Mouse (Mus musculus) urinary bladder, postnatal 14 days (tissue): Measurements from ENCODE around the gene Krt82.

ENCODE experiments used
- DNase-seq: peaks from one replicate; pipeline ENCODE4 v3.0.0; 2021; ENCODE audit warnings: low spot score

The Krt82 gene

GRCm38 (mm10) chr15:101550567-101550966, at the start of gene Krt82:
Krt82 (minus strand) TSS chr15:101550667.
- DNase-seq: no peak

- DNase-seq: no peak
Observed at GRCm38 (mm10) chr15:101599123-101599522, 48.7 kb upstream of the Krt82 start.

- DNase-seq: no peak
Observed at GRCm38 (mm10) chr15:101588216-101588615, 37.7 kb upstream of the Krt82 start.

- no peak for DNase-seq
Observed at GRCm38 (mm10) chr15:101584456-101584855, 34.0 kb upstream of the Krt82 start.

GRCm38 (mm10) chr15:101583211-101583965, 32.9 kb upstream of the Krt82 start:
- DNase-seq: no peak

GRCm38 (mm10) chr15:101581701-101582100, 31.2 kb upstream of the Krt82 start:
- no peak for DNase-seq

- no peak for DNase-seq
Observed at GRCm38 (mm10) chr15:101575506-101575905, 25.0 kb upstream of the Krt82 start.

GRCm38 (mm10) chr15:101573796-101574345, 23.4 kb upstream of the Krt82 start, which contains the start of gene Krt75:
Krt75 (minus strand) TSS chr15:101573904.
- no peak for DNase-seq

- peak; percentile 26 for DNase-seq
Observed at GRCm38 (mm10) chr15:101567780-101568179, 17.3 kb upstream of the Krt82 start.

- DNase-seq: no peak
Observed at GRCm38 (mm10) chr15:101562850-101563249, 12.4 kb upstream of the Krt82 start, which contains the start of gene Krt90. Krt90 (minus strand) TSS chr15:101562950.

- no peak for DNase-seq
Observed at GRCm38 (mm10) chr15:101558034-101558646, 7.7 kb upstream of the Krt82 start.

- no peak for DNase-seq
Observed at GRCm38 (mm10) chr15:101553169-101553568, 2.7 kb upstream of the Krt82 start.

GRCm38 (mm10) chr15:101552188-101552587, 1.7 kb upstream of the Krt82 start:
- DNase-seq: no peak

GRCm38 (mm10) chr15:101544478-101544877, 6.0 kb downstream of the Krt82 start:
- no peak for DNase-seq

- no peak for DNase-seq
Observed at GRCm38 (mm10) chr15:101542543-101542942, 7.9 kb downstream of the Krt82 start.

GRCm38 (mm10) chr15:101538580-101538900, 11.9 kb downstream of the Krt82 start:
- DNase-seq: no peak

- peak; percentile 20 for DNase-seq
Observed at GRCm38 (mm10) chr15:101537864-101538579, 12.4 kb downstream of the Krt82 start.

- DNase-seq: peak; percentile 70
Observed at GRCm38 (mm10) chr15:101536054-101536850, 14.2 kb downstream of the Krt82 start.

GRCm38 (mm10) chr15:101532720-101533119, 17.7 kb downstream of the Krt82 start, which contains the start of gene Krt84:
Krt84 (minus strand) TSS chr15:101532820.
- no peak for DNase-seq

GRCm38 (mm10) chr15:101522556-101523232, 27.8 kb downstream of the Krt82 start:
- DNase-seq: no peak

- DNase-seq: peak; percentile 86
Observed at GRCm38 (mm10) chr15:101519792-101520191, 30.7 kb downstream of the Krt82 start.
